In genomic region chr7:27696711-27697110, GRCm38 (mm10) we compare ENCODE assay signal across 32 mouse cellular contexts. TPM values are rescaled to one million over a fixed set of nuclear protein-coding genes. Genes with fewer than 3 reads are reported as not detected.
"Had no signal": no experiment of that assay in that cellular context is flagged by ENCODE, and none has a peak within 500 bp of the region (broad histone marks: within the 10 kb centered on the region; RNA-seq: fewer than 3 reads in every experiment).

No protein-coding gene starts in this region.

- H3K36me3 ChIP-seq: heart, embryonic 13.5 days; heart, embryonic 15.5 days; intestine, embryonic 15.5 days; limb, embryonic 10.5 days; limb, embryonic 12.5 days had no signal

- H3K9ac ChIP-seq: heart, embryonic 13.5 days; heart, embryonic 15.5 days; hindbrain, embryonic 12.5 days; hindbrain, embryonic 14.5 days; intestine, embryonic 15.5 days; limb, embryonic 12.5 days; liver, embryonic 14.5 days had no signal

- H3K4me2 ChIP-seq: heart, embryonic 11.5 days; heart, embryonic 13.5 days; heart, embryonic 15.5 days; hindbrain, embryonic 12.5 days; hindbrain, embryonic 14.5 days; intestine, embryonic 15.5 days; limb, embryonic 12.5 days; liver, embryonic 11.5 days had no signal

- H3K9me3 ChIP-seq: heart, embryonic 13.5 days; heart, embryonic 15.5 days; hindbrain, embryonic 10.5 days; hindbrain, embryonic 12.5 days; intestine, embryonic 15.5 days; limb, embryonic 10.5 days; limb, embryonic 12.5 days had no signal

- H3K4me1 ChIP-seq: heart, embryonic 13.5 days; heart, embryonic 15.5 days; hindbrain, embryonic 10.5 days; hindbrain, embryonic 12.5 days; intestine, embryonic 15.5 days; limb, embryonic 10.5 days; limb, embryonic 12.5 days had no signal

- H3K27me3 ChIP-seq: heart, embryonic 13.5 days; heart, embryonic 15.5 days; hindbrain, embryonic 12.5 days; intestine, embryonic 15.5 days; limb, embryonic 12.5 days had no signal

- ATAC-seq: hindbrain, embryonic 16.5 days; inflammation-experienced regulatory T-cells, adult 6 months; intestine, embryonic 15.5 days; intestine, postnatal 0 days had no signal

- H3K4me3 ChIP-seq: heart, adult 2 months; heart, embryonic 13.5 days; heart, embryonic 15.5 days; hindbrain, embryonic 10.5 days; hindbrain, embryonic 12.5 days; intestine, embryonic 15.5 days; limb, embryonic 10.5 days; limb, embryonic 12.5 days had no signal

- DNase-seq: gastrocnemius, postnatal 14 days; heart, adult 2 months; heart, postnatal 4 days; kidney, adult 18-20 months; kidney, adult 8-10 months; kidney, postnatal 14 days; kidney, postnatal 36 days; layer of hippocampus, adult 9-11 months; layer of hippocampus, postnatal 36 days; liver had no signal

- H3K27ac ChIP-seq: heart, adult 2 months; heart, embryonic 13.5 days; heart, embryonic 15.5 days; hindbrain, embryonic 10.5 days; hindbrain, embryonic 12.5 days; hindbrain, embryonic 14.5 days; intestine, embryonic 15.5 days; kidney, postnatal 0 days; limb, embryonic 10.5 days; limb, embryonic 12.5 days; liver, embryonic 14.5 days had no signal

RNA-seq across cellular contexts. Expression of gene Ttc9b, which starts 43.0 kb away (rescaled TPM):
- total RNA-seq: gastrocnemius, adult 18-20 months; gastrocnemius, adult 8-10 months; gastrocnemius, postnatal 14 days; gastrocnemius, postnatal 4 days; granulocyte monocyte progenitor cell, adult 5-6 weeks; heart, adult 2 months; heart, postnatal 25 days; heart, postnatal 4 days had no signal
- polyA plus RNA-seq: heart, adult 2 months; heart, embryonic 11.5 days; heart, embryonic 15.5 days; heart, postnatal 0 days; inflammation-experienced regulatory T-cells, adult 6 months; kidney, postnatal 0 days; liver, embryonic 11.5 days; liver, embryonic 14.5 days; liver, embryonic 16.5 days had no signal
